In the genomic region with DNA sequence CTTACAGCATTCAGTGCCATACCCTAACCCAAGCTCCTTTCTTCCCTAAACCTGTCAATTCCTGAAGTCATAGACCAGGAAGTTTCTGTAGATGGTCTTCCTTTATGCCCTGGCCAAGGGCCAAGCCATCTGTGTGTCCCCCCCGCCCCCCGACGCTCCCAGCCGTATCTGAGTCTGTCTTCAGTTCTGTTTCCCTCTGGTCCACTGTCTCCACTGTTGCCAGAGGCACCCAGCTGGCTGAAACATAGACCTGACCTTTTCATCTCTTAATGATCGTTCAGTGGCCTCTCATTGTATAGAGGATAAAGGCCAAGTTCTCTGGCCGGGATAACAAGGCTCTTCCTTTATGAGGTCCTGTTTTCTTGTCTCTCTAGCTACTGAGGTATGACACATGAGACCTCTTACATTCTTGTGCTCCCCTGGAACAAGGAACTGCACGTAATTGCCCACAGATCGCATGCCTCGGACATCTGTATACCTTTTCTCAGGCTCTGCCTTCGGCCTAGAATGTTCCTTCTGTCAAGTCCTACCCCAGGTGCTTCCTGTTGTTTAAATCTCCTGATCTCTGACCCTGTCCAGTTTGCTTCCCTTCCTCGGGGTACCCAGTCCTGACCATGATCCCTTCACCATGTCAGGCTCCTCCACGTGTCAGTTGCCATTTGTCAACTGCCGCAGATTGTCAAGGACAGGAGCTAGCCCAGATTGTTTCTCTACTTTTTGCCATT, we compare ENCODE assay signal across 23 mouse cellular contexts.
A peak's percentile ranks its signal among the peaks of the same experiment; 100 is the strongest.
DNase-seq lines count a peak whose midpoint lies in the region; ATAC-seq lines count a peak whose summit lies in the region.
"Had no signal": no experiment of that assay in that cellular context is flagged by ENCODE, and none has a peak within 500 bp of the region (broad histone marks: within the 10 kb centered on the region; RNA-seq: fewer than 3 reads in every experiment).

No protein-coding gene starts in this region.

- no peaks in the 10 kb centered on the region for H3K36me3 ChIP-seq in heart, embryonic 13.5 days
- H3K36me3 ChIP-seq in kidney, embryonic 16.5 days (ENCODE audit: insufficient read depth, low read length): no peaks in the 10 kb centered on the region
- no peaks in the 10 kb centered on the region for H3K36me3 ChIP-seq in splenic B cell, adult 2 months (ENCODE audit: control insufficient read depth, insufficient read depth, low read length, poor library complexity, severe bottlenecking)
- H3K36me3 ChIP-seq: embryonic facial prominence, embryonic 12.5 days; forebrain, embryonic 12.5 days; limb, embryonic 12.5 days; liver, embryonic 13.5 days; midbrain, embryonic 13.5 days had no signal

- H3K9me3 ChIP-seq in heart, embryonic 13.5 days: no peaks in the 10 kb centered on the region
- no peaks in the 10 kb centered on the region for H3K9me3 ChIP-seq in kidney, embryonic 16.5 days (ENCODE audit: low read length)
- H3K9me3 ChIP-seq: embryonic facial prominence, embryonic 12.5 days; forebrain, embryonic 12.5 days; limb, embryonic 12.5 days; liver, embryonic 13.5 days; midbrain, embryonic 13.5 days had no signal

- ATAC-seq in heart, embryonic 13.5 days (ENCODE audit: extremely low read depth, insufficient number of reproducible peaks, low FRiP score, low TSS enrichment): no peak
- 0 out of 2 replicates have a peak, but pooled peaks have one; percentile 22 for ATAC-seq in kidney, embryonic 16.5 days (ENCODE audit: low FRiP score, low TSS enrichment)
- ATAC-seq: lung, postnatal 0 days; midbrain, embryonic 13.5 days had no signal

- H3K27me3 ChIP-seq in heart, embryonic 13.5 days (replicated peaks): no peaks in the 10 kb centered on the region; the same call in 1 of the 2 replicates
- H3K27me3 ChIP-seq in kidney, embryonic 16.5 days (ENCODE audit: insufficient read depth, low read length): peaks cover 2% of the 10 kb centered on the region
- H3K27me3 ChIP-seq in splenic B cell, adult 2 months (ENCODE audit: control insufficient read depth, insufficient read depth, low read length, poor library complexity, severe bottlenecking): no peaks in the 10 kb centered on the region
- H3K27me3 ChIP-seq: embryonic facial prominence, embryonic 12.5 days; liver, embryonic 13.5 days had no signal

- H3K9ac ChIP-seq in heart, embryonic 13.5 days: no peak overlapping the region
- H3K9ac ChIP-seq in kidney, embryonic 16.5 days (replicated peaks; ENCODE audit: low read length): no peak overlapping the region
- H3K9ac ChIP-seq: embryonic facial prominence, embryonic 12.5 days; forebrain, embryonic 12.5 days; limb, embryonic 12.5 days; liver, embryonic 13.5 days; midbrain, embryonic 13.5 days had no signal

- no peak for DNase-seq in heart, adult 8-10 months (ENCODE audit: low spot score)
- no peak for DNase-seq in kidney, adult 9 months
- DNase-seq in retina, postnatal 1 day: peak; percentile 40
- DNase-seq in retina, embryonic 14.5 days (ENCODE audit: low spot score): no peak
- DNase-seq in splenic B cell, adult 2 months (ENCODE audit: low read depth, low spot score): peak; percentile 8
- no peak for DNase-seq in cerebellum, adult 11 months
- DNase-seq: cerebellum, adult 18-20 months; cerebellum, postnatal 14 days; gastrocnemius, postnatal 25 days; heart, postnatal 14 days; kidney, adult 18-20 months; kidney, postnatal 10 days; liver, embryonic 13.5 days; right cerebral cortex, postnatal 25 days; spleen, adult 18-20 months had no signal

- H3K4me3 ChIP-seq in heart, embryonic 13.5 days: no peak overlapping the region
- H3K4me3 ChIP-seq in kidney, embryonic 16.5 days (ENCODE audit: low read length): no peak overlapping the region
- H3K4me3 ChIP-seq: embryonic facial prominence, embryonic 12.5 days; erythroblast, embryonic 14.5 days; forebrain, embryonic 12.5 days; limb, embryonic 12.5 days; liver, embryonic 13.5 days; midbrain, embryonic 13.5 days had no signal

- whole genome bisulfite sequencing in heart, embryonic 13.5 days: 54% methylated on average over 13 of the region's 13 CpGs
- WGBS in kidney, embryonic 16.5 days: 47% methylated on average over 13 of the region's 13 CpGs

- H3K4me2 ChIP-seq in heart, embryonic 13.5 days: no peak overlapping the region
- H3K4me2 ChIP-seq in kidney, embryonic 16.5 days (replicated peaks; ENCODE audit: low read depth, low read length): no peak overlapping the region
- H3K4me2 ChIP-seq: embryonic facial prominence, embryonic 12.5 days; forebrain, embryonic 12.5 days; limb, embryonic 12.5 days; liver, embryonic 13.5 days; midbrain, embryonic 13.5 days had no signal

- peak overlapping the region; percentile 15; the same call in 1 of the 2 replicates for H3K27ac ChIP-seq in heart, embryonic 13.5 days (replicated peaks)
- H3K27ac ChIP-seq in kidney, embryonic 16.5 days (ENCODE audit: low read length): no peak overlapping the region
- H3K27ac ChIP-seq: embryonic facial prominence, embryonic 12.5 days; forebrain, embryonic 12.5 days; limb, embryonic 12.5 days; liver, embryonic 13.5 days; midbrain, embryonic 13.5 days had no signal

- H3K4me1 ChIP-seq in heart, embryonic 13.5 days: peaks cover 76% of the 10 kb centered on the region
- peaks cover 6% of the 10 kb centered on the region; the same call in 1 of the 2 replicates for H3K4me1 ChIP-seq in kidney, embryonic 16.5 days (ENCODE audit: insufficient read depth, low read length)
- H3K4me1 ChIP-seq: embryonic facial prominence, embryonic 12.5 days; forebrain, embryonic 12.5 days; midbrain, embryonic 13.5 days had no signal

Comparison
In these comparisons a context has a peak if more than half of its experiments do, and no peak if none do; other contexts are left out.
1. DNase-seq: peak in retina, postnatal 1 day (single experiment) and splenic B cell, adult 2 months (single experiment); none in heart, adult 8-10 months (single experiment), kidney, adult 9 months (single experiment), retina, embryonic 14.5 days (single experiment) and cerebellum, adult 11 months (single experiment).